Mouse (Mus musculus) B cell, adult (primary cell): Measurements from ENCODE around the gene C1qbp. TPM values are rescaled to one million over a fixed set of nuclear protein-coding genes. Genes with fewer than 3 reads are reported as not detected.

Source experiments
- total RNA-seq: library from RNA; stranded (reverse); gene quantifications from 4 replicates; pipeline ENCODE4 v1.2.4, GENCODE M21; 2023; ENCODE audit not compliant: inconsistent age

C1qbp gene
- total RNA-seq = 80.8 to 99.7 TPM (median 85.1 TPM) in 4 replicates

GRCm38 (mm10) chr11:70982557-70983228 is at the start of gene C1qbp:
Gene C1qbp (minus strand): TSS chr11:70983026.

DNA sequence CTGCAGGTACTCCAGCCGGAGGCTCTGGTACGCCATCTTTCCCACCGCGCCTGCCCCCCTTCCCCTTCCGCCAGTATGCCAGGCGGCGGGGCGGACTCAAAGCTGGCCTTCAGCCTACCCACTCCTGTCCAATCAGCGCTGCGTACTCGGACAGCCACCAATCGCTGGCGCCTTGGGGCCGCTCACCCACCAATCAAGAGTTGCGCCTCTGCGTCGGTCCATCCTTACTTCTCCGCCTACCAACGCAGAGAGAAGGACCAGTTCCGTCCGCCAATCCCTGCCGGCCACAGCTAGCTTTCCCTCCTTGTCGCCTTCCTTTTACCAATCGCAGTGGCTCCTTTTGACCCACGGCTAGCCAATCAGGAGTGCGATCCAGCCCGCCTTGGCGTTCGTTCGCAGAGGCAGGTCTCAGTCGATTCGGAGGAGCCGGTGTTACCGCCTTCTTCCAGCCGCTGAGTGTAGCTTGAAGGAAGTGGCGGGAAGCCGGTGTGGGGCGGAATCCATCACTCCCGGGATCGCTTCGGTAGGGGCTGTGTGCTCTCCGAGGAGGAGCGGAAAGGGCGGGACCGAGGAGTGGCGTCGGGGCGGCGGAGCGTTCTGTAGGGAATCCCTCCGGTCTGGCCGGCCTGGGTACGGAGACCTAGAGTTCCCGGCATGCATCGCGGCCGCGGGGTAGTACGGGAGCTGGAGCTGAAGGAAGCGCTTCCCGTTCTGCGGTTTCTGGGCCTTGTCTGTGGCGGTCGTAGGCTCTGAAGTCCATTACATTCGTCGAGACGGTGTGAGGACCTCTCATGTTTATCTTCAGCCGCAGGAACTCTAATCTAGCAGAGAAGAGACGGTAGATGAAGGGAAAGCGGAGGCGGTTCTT is 36.6 kb upstream of the C1qbp start, which contains the start of the genes Mis12 and Derl2:
Mis12 (plus strand) TSS at position 411 of the 868 bp plus-strand sequence.
Derl2 (minus strand) TSS at position 641 of the 868 bp plus-strand sequence.

DNA sequence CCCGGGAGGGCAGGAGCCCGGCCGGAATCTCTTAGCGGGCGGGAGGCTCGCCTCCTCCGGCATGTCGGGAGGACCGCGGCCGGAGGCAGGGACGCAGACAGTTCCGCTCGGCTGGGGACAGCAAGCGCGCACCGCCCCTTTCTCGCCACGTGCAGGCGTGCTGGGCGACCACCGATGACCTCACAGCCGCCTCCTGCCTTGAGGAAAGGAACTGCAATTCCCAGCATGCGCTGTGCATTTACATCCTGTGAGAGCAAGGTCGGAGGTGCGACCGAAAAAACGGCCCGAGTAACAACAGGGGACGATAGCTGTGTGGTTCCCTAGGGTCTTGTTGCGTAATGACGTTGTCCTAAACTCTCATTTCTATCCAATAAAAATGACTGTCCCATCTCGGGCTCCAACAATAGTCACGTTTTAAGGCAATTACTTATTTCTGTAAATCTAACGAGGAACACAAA is 21.5 kb upstream of the C1qbp start, which contains the start of gene Dhx33:
Dhx33 (minus strand) TSS at position 122 of the 458 bp plus-strand sequence.

DNA sequence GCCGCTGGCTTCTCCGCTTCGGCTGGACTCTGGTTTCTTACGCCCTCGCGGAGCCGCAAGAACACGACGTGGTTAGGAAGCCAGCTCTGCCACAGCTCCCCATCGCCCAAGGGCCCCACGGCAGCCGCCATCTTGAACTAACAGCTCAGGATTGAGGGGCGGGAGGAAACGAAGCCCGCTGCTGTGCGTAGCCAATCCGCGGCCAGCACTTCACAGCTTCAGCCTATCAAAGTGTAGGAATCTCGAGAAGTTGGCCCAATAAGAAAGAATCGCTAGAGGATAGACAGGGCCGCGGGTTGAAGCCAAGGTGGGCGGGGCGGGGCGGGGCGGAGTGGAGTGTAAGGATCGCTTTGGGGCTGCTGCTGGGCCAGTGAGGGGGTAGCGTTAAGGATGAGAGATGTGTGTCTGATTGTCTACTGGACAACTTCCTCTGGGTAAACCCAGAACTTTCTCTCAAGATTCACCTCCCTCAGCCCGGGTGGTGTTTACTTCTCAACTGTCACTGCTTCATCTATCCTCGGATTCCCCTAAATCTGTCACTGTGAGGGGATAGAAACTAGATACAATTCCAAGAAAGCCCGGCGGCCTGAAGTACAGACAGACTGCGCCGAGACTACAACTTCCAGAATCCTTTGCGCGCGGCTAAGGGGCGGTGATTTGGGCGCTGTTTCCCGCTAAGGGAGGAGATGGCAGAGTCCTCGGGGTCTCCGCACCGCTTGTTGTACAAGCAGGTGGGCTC is 12.8 kb downstream of the C1qbp start, which contains the start of the genes Nup88 and Rpain:
Nup88 (minus strand) TSS at position 153 of the 739 bp plus-strand sequence.
Rpain (plus strand) TSS at position 393 of the 739 bp plus-strand sequence.

Other genes with a start within 250 kb of the C1qbp start
- 2.1 to 2.6 TPM (median 2.4 TPM) in 4 replicates for gene Zfp3, start 218.8 kb downstream of the C1qbp start, total RNA-seq
- 20.5 to 28.8 TPM (median 24.4 TPM) in 4 replicates for gene Scimp, start 170.4 kb downstream of the C1qbp start, total RNA-seq
- 52.7 to 57.4 TPM (median 54.9 TPM) in 4 replicates for gene Rabep1, start 138.2 kb downstream of the C1qbp start, total RNA-seq
- 88.2 to 95.2 TPM (median 89.6 TPM) in 4 replicates for gene Nup88, start 13.1 kb downstream of the C1qbp start, total RNA-seq
- gene Rpain, start 12.8 kb downstream of the C1qbp start, total RNA-seq = 44.7 to 65.4 TPM (median 52.4 TPM) in 4 replicates
- gene Dhx33, start 21.4 kb upstream of the C1qbp start, total RNA-seq = 28.5 to 37.2 TPM (median 30.3 TPM) in 4 replicates
- 9.0 to 15.2 TPM (median 11.5 TPM) in 4 replicates for gene Mis12, start 36.6 kb upstream of the C1qbp start, total RNA-seq
- gene Derl2, start 36.8 kb upstream of the C1qbp start, total RNA-seq = 25.9 to 33.2 TPM (median 29.9 TPM) in 4 replicates
- gene 6330403K07Rik, start 50.5 kb upstream of the C1qbp start, total RNA-seq = not detected in 4 replicates
- 1.9 to 2.7 TPM (median 2.1 TPM) in 4 replicates for gene Nlrp1a, start 161.7 kb upstream of the C1qbp start, total RNA-seq
- 3.0 to 4.0 TPM (median 3.6 TPM) in 4 replicates for gene Nlrp1b, start 247.7 kb upstream of the C1qbp start, total RNA-seq